Mouse (Mus musculus): ENCODE measurements around the gene Palm. TPM values are rescaled to one million over a fixed set of nuclear protein-coding genes. Genes with fewer than 3 reads are reported as not detected.
A peak's percentile ranks its signal among the peaks of the same experiment; 100 is the strongest.

Palm gene
- polyA plus RNA-seq, 1 experiment from 2014 or later, result 44.8 TPM

DNA sequence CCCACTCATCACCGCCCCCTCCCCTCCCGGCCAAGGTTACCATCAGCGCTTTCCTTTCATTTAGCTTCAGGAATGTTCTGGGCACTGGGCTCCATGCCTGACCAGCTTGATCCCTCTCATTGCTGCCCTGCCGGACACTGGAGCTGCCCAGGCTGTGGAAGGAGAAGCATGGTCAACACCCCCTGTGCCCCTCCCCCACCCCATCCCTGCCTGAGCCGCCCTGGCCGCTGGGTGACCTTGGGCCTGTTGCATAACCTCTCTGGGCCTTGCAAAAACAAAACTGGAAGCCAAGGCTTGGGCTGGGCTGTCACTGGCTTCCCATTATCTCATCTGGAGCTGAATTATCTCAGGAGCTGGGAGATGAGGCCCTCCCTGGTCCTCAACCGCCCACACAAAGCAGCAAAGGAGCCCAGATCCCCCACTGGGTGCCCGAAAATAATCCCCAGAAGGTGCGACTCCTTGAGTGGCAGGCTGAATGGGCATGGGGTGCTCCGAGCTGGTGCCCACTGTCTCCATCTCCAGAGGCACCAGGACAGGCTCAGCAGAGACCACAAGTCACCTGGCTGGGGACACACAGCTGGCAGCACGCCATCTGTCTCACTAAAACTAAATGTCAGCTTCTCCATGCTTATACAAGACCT lies 9.1 kb downstream of the Palm start:
- Histone ChIP-seq H3K9me3 (ENCODE audit: control insufficient read depth, low read length) (no peaks in the 10 kb centered on the region), H3K4me3 (ENCODE audit: low read length) (no peak overlapping the region), H3K36me3 (ENCODE audit: control insufficient read depth, insufficient read depth, low read length) (no peaks in the 10 kb centered on the region), H3K4me1 (ENCODE audit: control insufficient read depth, insufficient read depth, low read length) (peaks cover 29% of the 10 kb centered on the region), H3K27ac (ENCODE audit: low read length) (no peak overlapping the region), H3K9ac (ENCODE audit: low read depth, low read length) (no peak overlapping the region), H3K4me2 (ENCODE audit: low read depth, low read length) (no peak overlapping the region), H3K27me3 (replicated peaks; ENCODE audit: control insufficient read depth, insufficient read depth, low read length) (no peaks in the 10 kb centered on the region)
- peak; percentile 21; the same call in 1 of the 2 replicates for ATAC-seq
- WGBS, result 48% methylated on average over 11 of the region's 11 CpGs

DNA sequence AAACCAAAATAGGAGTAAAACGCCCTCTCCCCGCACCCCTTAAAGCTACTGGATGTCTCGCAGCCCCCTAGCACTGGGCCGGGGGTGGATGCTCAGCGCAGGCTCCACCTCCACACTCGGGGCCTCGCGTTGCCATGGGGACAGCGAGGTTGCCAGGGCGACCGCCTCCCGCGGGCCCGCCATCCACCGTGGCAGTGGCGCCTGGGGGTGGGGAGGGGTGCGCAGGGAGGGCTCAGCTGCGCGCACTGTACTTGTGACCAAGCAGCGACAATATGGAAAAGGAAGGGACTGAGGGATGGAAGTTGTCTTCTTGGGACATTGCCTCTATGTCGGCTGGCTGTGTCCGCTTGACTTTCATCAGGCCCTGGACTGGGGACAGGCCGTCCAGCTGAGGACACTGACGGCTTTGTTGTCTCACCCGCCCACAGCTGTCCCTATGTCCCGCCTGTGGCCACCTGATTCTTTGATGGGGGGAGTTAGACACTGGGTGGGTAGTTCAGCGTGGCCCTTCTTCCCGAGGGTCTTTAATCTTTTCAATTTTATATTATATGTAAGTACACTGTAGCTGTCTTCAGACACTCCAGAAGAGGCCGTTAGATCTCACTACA lies 10.4 kb downstream of the Palm start:
- H3K4me2 ChIP-seq (ENCODE audit: low read depth, low read length), result no peak overlapping the region
- WGBS, result 26% methylated on average over 29 of the region's 29 CpGs
- H3K9me3 ChIP-seq (ENCODE audit: control insufficient read depth, low read length), result no peaks in the 10 kb centered on the region
- no peaks in the 10 kb centered on the region for H3K27me3 ChIP-seq (replicated peaks; ENCODE audit: control insufficient read depth, insufficient read depth, low read length)
- H3K4me1 ChIP-seq (ENCODE audit: control insufficient read depth, insufficient read depth, low read length), result peaks cover 30% of the 10 kb centered on the region
- H3K27ac ChIP-seq (ENCODE audit: low read length), result no peak overlapping the region
- no peaks in the 10 kb centered on the region for H3K36me3 ChIP-seq (ENCODE audit: control insufficient read depth, insufficient read depth, low read length)
- ATAC-seq, result 0 out of 2 replicates have a peak, but pooled peaks have one; percentile 22
- H3K4me3 ChIP-seq (ENCODE audit: low read length), result no peak overlapping the region
- peak overlapping the region; percentile 29; the same call in 1 of the 2 replicates for H3K9ac ChIP-seq (ENCODE audit: low read depth, low read length)

GRCm38 (mm10) chr10:79805636-79806035 lies 12.3 kb downstream of the Palm start:
- Histone ChIP-seq H3K36me3 (ENCODE audit: control insufficient read depth, insufficient read depth, low read length) (no peaks in the 10 kb centered on the region), H3K4me2 (ENCODE audit: low read depth, low read length) (no peak overlapping the region), H3K27ac (ENCODE audit: low read length) (no peak overlapping the region), H3K9ac (ENCODE audit: low read depth, low read length) (no peak overlapping the region), H3K27me3 (replicated peaks; ENCODE audit: control insufficient read depth, insufficient read depth, low read length) (no peaks in the 10 kb centered on the region), H3K4me1 (ENCODE audit: control insufficient read depth, insufficient read depth, low read length) (peaks cover 30% of the 10 kb centered on the region), H3K4me3 (ENCODE audit: low read length) (no peak overlapping the region), H3K9me3 (ENCODE audit: control insufficient read depth, low read length) (no peaks in the 10 kb centered on the region)
- 58% methylated on average over 11 of the region's 11 CpGs for WGBS
- ATAC-seq, result no peak

GRCm38 (mm10) chr10:79806331-79806730 lies 13.0 kb downstream of the Palm start:
- 85% methylated on average over 9 of the region's 9 CpGs for WGBS
- H3K4me2 ChIP-seq (ENCODE audit: low read depth, low read length), result no peak overlapping the region
- no peak overlapping the region for H3K4me3 ChIP-seq (ENCODE audit: low read length)
- H3K9ac ChIP-seq (ENCODE audit: low read depth, low read length), result no peak overlapping the region
- peaks cover 30% of the 10 kb centered on the region for H3K4me1 ChIP-seq (ENCODE audit: control insufficient read depth, insufficient read depth, low read length)
- no peak overlapping the region for H3K27ac ChIP-seq (ENCODE audit: low read length)
- no peaks in the 10 kb centered on the region for H3K27me3 ChIP-seq (replicated peaks; ENCODE audit: control insufficient read depth, insufficient read depth, low read length)
- H3K9me3 ChIP-seq (ENCODE audit: control insufficient read depth, low read length), result no peaks in the 10 kb centered on the region
- no peak for ATAC-seq
- H3K36me3 ChIP-seq (ENCODE audit: control insufficient read depth, insufficient read depth, low read length), result peaks cover 2% of the 10 kb centered on the region; the same call in 1 of the 2 replicates

GRCm38 (mm10) chr10:79806972-79807371 lies 13.6 kb downstream of the Palm start:
- 70% methylated on average over 10 of the region's 10 CpGs for WGBS
- Histone ChIP-seq H3K9me3 (ENCODE audit: control insufficient read depth, low read length) (no peaks in the 10 kb centered on the region), H3K4me2 (ENCODE audit: low read depth, low read length) (no peak overlapping the region), H3K4me1 (ENCODE audit: control insufficient read depth, insufficient read depth, low read length) (peaks cover 30% of the 10 kb centered on the region), H3K27me3 (replicated peaks; ENCODE audit: control insufficient read depth, insufficient read depth, low read length) (no peaks in the 10 kb centered on the region), H3K27ac (ENCODE audit: low read length) (no peak overlapping the region), H3K36me3 (ENCODE audit: control insufficient read depth, insufficient read depth, low read length) (peaks cover 2% of the 10 kb centered on the region; the same call in 1 of the 2 replicates), H3K4me3 (ENCODE audit: low read length) (no peak overlapping the region), H3K9ac (ENCODE audit: low read depth, low read length) (no peak overlapping the region)
- ATAC-seq, result no peak

- peak; percentile 17; the same call in 1 of the 2 replicates for ATAC-seq
These were observed 14.5 kb downstream of the Palm start for GRCm38 (mm10) chr10:79807826-79808225.

DNA sequence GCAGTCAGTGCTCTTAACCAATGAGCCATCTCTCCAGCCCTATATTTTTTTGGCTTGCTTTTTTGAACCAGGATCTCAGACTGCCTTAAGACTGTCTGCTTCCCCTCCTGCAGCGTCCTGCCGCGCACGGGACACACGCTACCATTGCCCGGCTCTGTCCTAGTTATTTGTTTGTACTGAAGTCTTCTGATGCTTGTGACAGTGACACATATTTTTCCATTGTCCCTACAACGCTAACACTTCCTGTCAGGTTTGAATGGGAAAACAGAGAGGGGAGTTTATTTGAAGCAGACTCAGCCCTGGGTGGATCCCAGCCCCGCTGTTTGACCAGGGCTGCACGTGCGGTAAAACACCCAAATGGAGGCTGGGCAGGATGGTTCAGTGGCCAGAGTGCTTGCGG lies 15.4 kb downstream of the Palm start:
- no peak overlapping the region for H3K9ac ChIP-seq (ENCODE audit: low read depth, low read length)

More at GRCm38 (mm10) chr10:79807826-79808225, 14.5 kb downstream of the Palm start:
- Histone ChIP-seq H3K9ac (ENCODE audit: low read depth, low read length) (no peak overlapping the region), H3K36me3 (ENCODE audit: control insufficient read depth, insufficient read depth, low read length) (peaks cover 2% of the 10 kb centered on the region; the same call in 1 of the 2 replicates), H3K4me3 (ENCODE audit: low read length) (no peak overlapping the region), H3K27ac (ENCODE audit: low read length) (peak overlapping the region; percentile 12; the same call in 1 of the 2 replicates), H3K9me3 (ENCODE audit: control insufficient read depth, low read length) (no peaks in the 10 kb centered on the region), H3K4me2 (ENCODE audit: low read depth, low read length) (no peak overlapping the region), H3K27me3 (replicated peaks; ENCODE audit: control insufficient read depth, insufficient read depth, low read length) (no peaks in the 10 kb centered on the region), H3K4me1 (ENCODE audit: control insufficient read depth, insufficient read depth, low read length) (peaks cover 23% of the 10 kb centered on the region)
- 64% methylated on average over 11 of the region's 11 CpGs for WGBS

DNA sequence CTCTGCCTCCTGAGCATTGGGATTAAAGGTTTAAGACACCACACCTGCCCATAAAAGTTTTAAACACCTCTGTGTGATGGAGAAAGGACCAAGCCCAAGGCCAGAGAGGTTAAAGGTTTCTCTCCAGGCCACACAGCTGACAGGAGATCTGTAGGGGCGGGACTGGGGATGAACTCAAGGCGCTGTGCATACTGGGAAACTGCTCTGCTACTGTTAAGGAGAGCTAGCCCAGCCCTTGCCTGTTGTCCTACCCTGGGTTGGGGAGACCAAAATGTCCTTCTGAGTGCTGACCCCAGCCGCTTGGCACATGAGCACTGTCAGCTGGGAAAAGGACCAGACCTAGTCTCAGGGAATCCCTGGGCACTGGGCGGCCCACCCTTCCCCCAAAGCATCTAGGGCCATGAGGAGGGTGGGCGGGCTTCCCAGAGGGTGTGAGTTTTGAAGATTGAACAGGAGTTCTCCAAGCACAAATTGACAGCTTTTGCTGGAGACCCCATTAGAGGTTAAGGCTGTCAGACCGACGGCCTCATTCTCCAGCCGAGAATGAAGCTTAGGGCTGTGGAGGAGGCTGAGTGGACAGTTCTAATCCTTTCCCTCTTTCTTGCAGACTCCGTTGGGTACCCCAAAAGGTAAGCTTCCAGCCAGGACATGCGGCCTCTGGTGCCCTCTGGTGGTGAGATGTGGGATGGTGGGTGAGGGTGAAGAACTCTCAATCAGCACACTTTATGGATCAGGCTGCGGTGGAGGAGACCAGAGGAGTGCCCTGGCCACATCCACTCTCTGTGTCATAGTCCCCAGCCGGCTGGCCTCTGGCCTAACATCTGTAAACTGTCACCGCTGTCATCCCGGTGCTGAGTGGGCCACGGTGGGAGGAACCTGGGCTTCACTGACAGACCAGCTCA lies 18.6 kb downstream of the Palm start:
- Histone ChIP-seq H3K4me3 (ENCODE audit: low read length) (no peak overlapping the region), H3K27ac (ENCODE audit: low read length) (no peak overlapping the region), H3K4me1 (ENCODE audit: control insufficient read depth, insufficient read depth, low read length) (peaks cover 17% of the 10 kb centered on the region), H3K9me3 (ENCODE audit: control insufficient read depth, low read length) (no peaks in the 10 kb centered on the region), H3K4me2 (ENCODE audit: low read depth, low read length) (no peak overlapping the region), H3K9ac (ENCODE audit: low read depth, low read length) (no peak overlapping the region), H3K36me3 (ENCODE audit: control insufficient read depth, insufficient read depth, low read length) (peaks cover 2% of the 10 kb centered on the region; the same call in 1 of the 2 replicates), H3K27me3 (replicated peaks; ENCODE audit: control insufficient read depth, insufficient read depth, low read length) (no peaks in the 10 kb centered on the region)
- 31% methylated on average over 15 of the region's 15 CpGs for WGBS
- ATAC-seq, result peak; percentile 23

More for the DNA sequence above, 15.4 kb downstream of the Palm start:
- H3K36me3 ChIP-seq (ENCODE audit: control insufficient read depth, insufficient read depth, low read length), result peaks cover 2% of the 10 kb centered on the region; the same call in 1 of the 2 replicates
- H3K4me3 ChIP-seq (ENCODE audit: low read length), result no peak overlapping the region
- WGBS, result 89% methylated on average over 11 of the region's 11 CpGs
- no peak overlapping the region for H3K4me2 ChIP-seq (ENCODE audit: low read depth, low read length)
- peaks cover 16% of the 10 kb centered on the region for H3K4me1 ChIP-seq (ENCODE audit: control insufficient read depth, insufficient read depth, low read length)
- ATAC-seq, result no peak
- H3K9me3 ChIP-seq (ENCODE audit: control insufficient read depth, low read length), result no peaks in the 10 kb centered on the region
- peak overlapping the region; percentile 7; the same call in 1 of the 2 replicates for H3K27ac ChIP-seq (ENCODE audit: low read length)
- no peaks in the 10 kb centered on the region for H3K27me3 ChIP-seq (replicated peaks; ENCODE audit: control insufficient read depth, insufficient read depth, low read length)
